Mouse (Mus musculus): ENCODE data around the gene Paxbp1.
"Not testable (repeated sequence)": the region's sequence is repeated elsewhere in the genome, so short reads cannot be mapped to it uniquely, and the experiment has no call there.

Gene Paxbp1

DNA sequence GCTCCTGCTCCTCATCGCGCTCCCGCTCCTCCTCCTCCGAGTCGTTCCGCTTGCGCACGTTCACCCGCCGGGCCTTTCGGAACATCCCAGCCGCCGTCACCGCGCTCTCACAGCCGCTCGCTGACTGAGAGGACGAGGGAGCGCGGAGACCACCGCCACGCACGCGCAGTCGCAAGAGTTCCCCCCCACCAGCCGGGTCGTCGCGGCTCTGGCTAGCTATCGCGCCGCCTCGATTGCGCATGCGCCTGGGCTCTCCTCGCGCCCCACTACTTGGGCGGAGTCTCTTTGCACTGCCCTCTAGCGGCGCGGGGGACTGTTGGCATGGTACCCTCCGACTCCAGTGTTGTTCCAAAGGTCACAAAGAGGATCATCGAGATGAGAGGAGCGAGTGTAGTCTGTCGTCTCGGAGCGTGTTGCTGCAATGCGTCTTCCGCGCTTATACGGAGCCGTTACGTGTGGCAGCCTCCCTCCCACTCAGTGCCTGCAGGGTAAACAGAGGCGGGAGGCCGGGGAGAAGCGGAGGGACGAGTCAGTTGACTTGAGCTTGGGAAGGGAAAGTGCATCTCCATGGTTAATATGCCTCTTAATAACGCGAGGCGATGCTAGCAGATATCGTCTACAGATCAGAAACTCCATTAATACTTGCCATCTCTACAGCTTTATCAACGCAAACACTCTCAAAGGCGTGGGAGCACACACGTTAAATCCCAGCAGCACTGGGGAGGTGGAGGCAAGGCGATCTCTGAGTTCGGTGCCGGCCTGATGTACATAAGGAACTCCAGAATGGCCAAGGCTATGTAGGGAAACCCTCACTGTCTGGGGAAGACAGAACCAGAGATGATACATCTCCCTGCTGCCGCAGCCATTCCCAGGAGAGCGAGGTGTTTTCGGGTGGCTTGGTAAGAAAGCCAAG, at the start of gene Paxbp1:
TSS of gene Paxbp1 (minus strand) at position 274 of the 913 bp plus-strand sequence.
- peak; percentile 98 for DNase-seq (ENCODE audit: low read depth, low spot score)

DNA sequence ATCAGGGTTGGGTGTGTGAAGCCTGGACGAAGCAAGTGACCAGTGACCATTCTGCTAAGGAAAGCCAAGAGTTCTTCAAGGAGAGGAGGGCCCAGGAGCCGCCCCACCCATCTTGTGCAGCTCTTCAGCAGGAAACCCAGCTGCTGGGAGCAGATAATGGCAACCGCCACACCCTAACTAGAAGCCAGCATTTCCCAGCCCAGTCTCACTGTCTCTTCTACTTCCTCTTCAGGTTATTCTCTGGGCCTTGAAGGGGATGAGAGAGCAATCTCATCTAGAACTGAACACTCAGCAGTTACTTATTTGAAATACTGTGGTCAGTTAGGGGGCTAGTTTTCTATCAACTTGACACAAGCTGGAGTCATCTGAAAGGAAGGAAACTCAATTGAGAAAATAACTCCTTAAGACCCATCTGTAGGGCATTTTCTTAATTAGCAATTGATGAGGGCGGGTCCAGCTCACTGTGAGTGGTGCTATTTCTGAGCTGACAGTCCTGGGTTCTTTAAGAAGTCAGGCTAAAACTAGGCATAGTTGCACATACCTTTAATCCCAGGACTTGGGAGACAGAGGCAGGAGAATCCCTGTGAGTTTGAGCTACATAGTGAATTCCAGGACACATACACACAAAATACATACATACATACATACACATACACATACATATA, 42.4 kb upstream of the Paxbp1 start:
- DNase-seq (ENCODE audit: low read depth, low spot score) = no peak

GRCm38 (mm10) chr16:91085239-91085825, 41.0 kb upstream of the Paxbp1 start:
- DNase-seq (ENCODE audit: low read depth, low spot score) = no peak

DNA sequence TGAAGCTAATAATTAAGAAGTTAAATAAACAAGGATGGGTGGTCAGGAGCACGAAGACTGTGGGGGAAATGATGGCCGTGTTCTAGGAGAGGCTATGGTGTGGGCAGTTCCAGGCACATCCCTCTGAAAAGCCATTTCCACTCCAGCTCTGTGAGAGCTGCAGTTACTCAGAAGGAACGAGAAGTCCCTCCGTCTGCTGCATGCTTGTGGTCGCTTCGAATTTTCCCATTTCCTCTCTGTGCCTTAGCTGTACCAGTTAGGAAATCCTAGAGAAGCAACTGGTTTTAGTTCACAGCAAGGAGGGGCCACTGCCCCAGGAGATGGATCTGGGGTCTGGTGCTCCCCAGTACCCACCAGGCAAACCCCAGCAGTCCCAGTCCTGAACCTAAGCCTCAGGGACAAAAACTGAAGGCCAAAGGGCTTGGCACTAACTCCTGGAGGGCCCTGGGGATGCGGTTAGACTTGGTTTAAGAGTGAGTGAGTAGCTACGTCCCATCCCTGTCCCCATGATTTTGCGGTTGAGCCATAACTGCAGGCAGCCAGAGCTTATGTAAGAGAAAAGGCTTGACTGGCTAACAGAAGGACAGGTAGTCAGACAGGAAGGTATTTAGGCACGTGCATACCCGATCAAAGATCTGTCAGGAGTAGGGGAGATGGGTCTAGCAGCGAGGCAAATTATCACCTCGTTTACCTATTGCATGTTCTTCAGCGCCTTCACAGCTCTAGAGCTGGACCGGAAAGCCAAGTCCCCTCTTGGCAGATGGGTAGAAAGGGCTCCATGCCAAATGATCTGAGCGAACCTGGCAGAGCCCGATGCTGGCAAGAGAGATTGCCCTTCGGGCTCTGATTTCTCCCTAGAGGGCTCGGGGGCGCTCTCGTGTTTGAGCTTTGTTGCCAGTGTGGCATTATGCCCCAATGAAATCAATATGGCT, 40.2 kb upstream of the Paxbp1 start:
- no peak for DNase-seq (ENCODE audit: low read depth, low spot score)

DNA sequence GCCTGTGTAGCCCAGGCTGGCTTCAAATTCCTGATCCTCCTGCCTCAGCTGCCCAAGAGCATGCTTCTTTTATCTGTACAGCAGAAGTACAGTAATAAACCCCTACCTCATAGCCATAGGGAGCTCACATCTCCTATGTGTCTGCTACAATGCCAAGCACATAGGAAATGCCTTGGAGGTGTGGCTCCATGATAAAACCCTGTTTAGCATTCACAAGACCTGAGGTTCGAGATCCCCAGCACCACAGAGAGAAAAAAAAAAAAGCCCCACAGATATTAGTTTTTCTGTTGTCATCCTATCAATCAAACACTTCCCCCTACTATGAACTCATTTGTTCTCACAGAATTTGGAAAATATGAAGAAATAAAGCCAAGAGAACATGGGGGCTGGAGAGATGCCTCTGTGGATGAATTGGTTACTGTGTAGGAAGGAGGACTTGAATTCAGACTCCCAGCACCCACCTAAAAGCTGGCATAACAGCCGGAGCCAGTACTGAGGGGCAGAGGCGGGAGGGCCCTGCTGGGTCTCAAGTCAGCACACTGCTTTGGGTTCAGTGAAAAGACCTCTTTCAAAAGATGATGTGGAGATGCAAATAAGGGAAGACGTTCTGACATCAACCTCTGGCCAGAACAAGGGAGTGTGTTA, 38.8 kb upstream of the Paxbp1 start:
- DNase-seq (ENCODE audit: low read depth, low spot score) = no peak

DNA sequence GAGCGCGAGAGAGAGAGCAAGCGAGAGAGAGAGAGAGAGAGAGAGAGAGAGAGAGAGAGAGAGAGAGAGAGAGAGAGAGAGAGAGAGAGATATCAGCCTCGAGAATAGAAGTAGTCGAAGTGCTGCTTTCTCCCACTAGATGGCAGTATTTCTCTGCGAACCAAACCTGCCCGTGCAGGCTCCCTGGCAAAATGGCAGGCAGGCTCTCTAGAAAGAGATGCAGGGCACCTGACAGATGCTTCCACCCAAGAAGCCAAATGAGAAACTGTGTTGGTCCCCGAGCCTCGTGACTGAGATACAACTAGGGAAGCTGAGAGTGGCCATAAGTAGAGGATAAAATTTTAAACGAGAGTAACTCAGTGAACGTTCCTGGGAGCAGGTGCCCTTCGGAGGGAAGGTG, 37.2 kb upstream of the Paxbp1 start:
- peak; percentile 81 for DNase-seq (ENCODE audit: low read depth, low spot score)

- DNase-seq (ENCODE audit: low read depth, low spot score) = peak; percentile 67
These were observed 31.8 kb upstream of the Paxbp1 start for GRCm38 (mm10) chr16:91076180-91076579.

DNA sequence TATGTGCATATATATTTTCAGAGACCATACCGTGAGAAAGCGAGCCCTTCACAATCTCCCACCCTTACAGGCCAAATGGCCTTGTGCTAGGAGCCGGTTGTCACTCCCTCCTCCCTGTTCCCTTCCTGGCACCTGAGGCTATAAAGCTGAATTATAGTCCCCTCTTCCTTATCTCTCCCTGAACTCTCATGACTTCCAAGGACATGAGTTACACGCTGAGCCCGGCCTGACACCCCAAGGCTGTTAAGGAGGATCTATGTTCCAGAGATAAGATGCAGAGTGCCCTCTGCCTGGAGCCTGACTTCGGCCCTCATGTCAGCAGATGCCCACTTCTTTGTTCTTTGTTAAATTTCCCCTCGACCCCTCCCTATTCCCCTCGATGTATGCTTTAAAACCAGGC, 31.1 kb upstream of the Paxbp1 start:
- not testable (repeated sequence) for DNase-seq (ENCODE audit: low read depth, low spot score)

DNA sequence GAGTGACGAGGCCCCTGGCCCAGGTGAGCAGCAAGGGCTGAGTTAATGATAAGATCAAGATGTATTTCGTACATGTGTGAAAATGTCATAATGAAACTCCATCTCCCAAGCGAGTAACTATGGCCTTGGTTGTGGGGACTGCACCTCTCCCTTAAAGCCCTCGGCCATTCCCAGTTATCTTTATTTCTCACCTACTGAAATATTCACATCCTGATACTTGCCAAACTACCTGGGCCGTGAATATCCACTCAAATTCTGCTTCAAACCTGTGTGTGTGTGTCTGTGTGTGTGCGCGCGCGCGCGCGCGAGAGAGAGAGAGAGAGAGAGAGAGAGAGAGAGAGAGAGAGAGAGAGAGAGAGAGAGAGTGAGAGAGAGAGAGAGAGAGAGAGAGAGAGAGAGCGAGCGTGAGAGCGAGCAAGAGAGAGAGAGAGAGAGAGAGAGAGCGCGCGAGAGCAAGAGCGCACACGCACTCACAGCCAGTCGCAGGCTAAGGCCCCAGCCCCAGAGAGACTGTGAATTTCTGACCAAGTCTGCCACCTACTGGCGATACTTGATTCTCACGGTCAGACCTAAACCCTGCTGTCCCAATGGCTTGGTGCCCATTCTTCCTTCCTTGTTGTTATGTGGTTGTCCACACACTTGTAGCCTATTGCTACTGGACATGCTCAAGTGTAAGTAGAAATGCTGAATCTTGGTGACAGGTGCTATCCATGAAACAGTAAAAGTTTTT, 29.0 kb upstream of the Paxbp1 start:
- DNase-seq (ENCODE audit: low read depth, low spot score) = peak; percentile 86

DNA sequence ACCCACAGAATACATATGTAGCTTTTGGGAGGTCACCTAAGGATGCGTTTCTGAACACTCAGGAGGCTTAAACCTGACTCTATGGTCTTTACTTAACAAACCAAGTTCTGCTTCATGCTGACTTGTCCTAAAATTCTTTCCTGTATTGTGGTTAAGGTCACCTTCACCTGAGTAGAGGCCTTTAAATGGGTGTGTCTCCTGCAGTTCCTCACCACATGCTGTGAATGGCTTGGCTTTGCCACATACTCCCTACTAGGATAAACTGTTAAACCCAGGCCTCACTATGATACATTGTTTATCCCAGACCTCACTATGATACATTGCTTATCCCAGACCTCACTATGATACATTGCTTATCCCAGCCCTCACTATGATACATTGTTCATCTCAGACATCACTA, 27.9 kb upstream of the Paxbp1 start:
- no peak for DNase-seq (ENCODE audit: low read depth, low spot score)

DNA sequence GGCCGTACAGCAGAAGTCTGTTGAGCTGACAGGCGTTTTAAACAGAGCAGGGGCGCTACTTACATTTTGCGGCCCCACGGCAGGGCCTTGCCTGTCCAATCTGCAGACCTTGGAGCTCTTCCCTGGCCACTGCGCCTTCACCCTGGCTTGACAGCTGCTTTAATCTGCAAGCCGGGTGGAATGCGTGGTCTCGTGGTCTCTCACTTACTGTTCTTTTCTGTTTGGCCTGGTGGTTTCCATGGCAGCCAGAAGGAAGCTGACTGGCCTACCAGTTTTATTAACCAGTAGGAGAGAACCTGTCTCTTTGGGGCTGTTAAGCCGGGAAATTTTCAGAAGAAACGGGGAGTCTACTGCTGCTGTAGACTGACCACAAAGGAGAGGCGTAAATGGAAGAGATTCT, 24.6 kb upstream of the Paxbp1 start:
- DNase-seq (ENCODE audit: low read depth, low spot score) = no peak

DNA sequence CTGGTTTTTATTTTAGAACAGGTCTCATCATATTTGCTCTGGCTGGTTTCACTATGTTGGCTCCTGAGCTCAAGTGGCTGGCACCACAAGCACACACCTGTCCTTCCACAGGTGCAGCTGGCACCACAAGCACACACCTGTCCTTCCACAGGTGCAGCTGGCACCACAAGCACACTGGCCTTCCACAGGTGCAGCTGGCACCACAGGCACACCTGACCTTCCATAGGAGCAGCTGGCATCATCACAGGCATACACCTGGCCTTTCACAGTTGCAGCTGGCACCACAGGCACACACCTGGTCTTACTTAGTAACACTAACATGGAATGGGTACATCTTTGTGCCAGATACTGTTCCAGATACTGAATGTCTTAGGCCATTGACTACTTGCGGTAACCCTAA, 22.8 kb upstream of the Paxbp1 start:
- no peak for DNase-seq (ENCODE audit: low read depth, low spot score)

DNA sequence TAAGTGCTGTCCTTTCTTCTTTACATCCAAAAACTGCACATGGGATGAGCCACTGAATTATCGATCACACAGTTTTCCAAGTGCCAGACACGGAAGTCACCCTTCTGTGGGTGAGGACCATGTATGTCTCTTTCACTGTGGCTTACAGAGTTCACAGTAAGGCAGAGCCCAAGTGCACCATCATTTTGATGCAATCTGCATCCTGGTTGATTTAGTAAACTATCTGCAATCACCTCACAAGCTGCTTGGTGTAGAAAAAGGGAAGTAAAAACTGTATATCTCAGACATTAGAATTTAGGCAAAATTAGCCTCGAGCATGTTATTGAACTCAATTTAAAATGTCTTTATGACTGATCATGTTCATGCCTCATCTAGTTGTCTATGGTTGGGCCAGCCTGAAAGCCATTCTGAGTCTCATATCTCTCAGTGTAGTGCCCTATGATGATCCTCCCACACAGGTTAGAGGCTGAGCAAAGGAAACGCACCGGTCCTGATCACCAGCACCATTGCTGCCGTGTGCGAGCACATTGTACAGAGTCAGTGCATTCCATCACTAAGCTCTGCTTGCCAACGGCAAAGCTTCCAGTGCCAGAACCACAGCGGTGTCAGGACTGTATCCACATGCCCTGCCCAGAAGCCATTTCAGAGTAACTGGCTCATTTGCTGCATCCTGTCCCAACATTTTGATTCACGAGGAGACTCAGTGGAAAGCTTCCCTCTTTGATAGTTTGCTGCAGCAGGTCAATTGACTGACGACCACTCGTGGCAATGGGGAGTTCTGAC, 20.4 kb upstream of the Paxbp1 start:
- no peak for DNase-seq (ENCODE audit: low read depth, low spot score)

DNA sequence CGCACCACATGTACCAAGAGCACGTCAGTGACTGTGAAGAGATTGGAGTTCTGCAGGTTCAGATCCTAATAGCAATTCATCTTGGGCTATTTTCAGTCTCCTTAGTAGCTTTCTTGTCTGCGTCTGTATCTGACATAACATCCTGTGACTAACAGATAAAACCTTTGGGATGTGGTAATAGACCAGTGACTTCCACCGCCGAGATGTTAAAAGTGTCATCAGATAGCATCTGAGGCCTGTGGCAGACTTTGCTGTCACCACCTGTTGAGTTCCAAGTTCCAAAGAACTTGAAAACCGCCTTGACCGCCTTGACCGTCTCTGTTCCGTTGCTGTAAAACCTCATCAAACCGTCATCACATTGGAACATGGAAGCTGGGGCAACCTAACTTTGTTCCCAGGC, 19.4 kb upstream of the Paxbp1 start:
- no peak for DNase-seq (ENCODE audit: low read depth, low spot score)

- DNase-seq (ENCODE audit: low read depth, low spot score) = peak; percentile 76
These were observed 17.4 kb upstream of the Paxbp1 start for GRCm38 (mm10) chr16:91061531-91062318.

DNA sequence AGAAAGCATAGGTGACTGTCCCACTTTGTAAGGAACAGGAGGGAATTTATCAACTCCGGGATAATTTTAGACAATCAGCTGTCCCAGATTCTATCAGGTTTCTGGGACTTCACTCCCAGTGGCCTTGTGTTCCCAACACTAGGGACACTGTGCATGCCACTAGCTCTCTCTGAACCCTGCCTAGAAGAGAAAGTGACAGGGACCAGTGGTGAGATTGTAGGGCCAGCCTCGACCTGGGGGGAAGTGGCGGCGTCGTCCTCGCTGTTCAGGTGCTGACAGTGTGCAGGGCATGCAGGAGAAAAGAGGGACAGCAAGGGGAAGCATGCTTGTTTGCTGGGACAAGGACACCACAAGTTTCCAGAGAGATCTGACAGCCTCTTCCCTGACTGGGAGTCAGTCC, 13.4 kb upstream of the Paxbp1 start:
- no peak for DNase-seq (ENCODE audit: low read depth, low spot score)

GRCm38 (mm10) chr16:91057261-91057660, 12.9 kb upstream of the Paxbp1 start:
- no peak for DNase-seq (ENCODE audit: low read depth, low spot score)

DNA sequence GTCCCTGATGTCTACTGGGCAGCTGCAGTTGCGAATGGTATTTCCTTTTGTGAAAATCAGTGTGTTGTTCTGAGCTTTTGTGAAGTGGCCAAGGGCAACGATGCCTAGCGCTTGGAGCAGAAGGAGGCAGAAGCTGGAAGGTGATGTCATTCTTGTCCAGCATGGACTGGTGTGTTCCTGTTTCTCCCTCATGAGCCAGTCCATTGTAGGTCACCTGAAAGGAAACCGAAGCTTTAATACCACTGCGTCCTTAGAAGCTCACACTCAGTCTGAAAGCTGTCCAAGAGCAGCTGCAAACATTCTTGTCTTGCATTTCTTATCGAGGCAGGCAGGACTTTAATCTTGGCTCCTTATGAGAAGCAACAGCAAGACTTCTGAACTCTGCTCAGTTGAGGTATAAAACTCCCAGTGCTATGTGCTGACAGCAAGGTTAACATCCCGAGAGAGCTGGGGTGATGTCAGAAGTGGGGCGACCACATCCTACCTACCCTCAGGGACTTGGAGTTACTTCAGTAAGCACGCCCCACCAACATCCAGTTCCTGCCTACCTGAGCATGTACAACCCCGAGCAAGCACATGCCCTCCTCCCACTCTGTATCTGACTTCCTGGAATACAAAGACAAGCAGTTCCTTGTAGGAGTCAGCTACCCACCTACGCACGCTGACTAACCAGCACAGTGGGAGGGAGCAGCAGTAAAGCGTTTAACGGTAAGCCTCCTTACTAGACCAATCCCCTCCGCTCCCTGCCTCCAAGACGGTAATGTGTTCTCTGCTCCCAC, 11.9 kb upstream of the Paxbp1 start:
- DNase-seq (ENCODE audit: low read depth, low spot score) = no peak
